Mouse (Mus musculus) T-cell, adult 2 months (primary cell): ENCODE measurements around the gene Qsox1.

Source experiments
- DNase-seq: peaks from one replicate; pipeline ENCODE4 v3.0.0; 2022; ENCODE audit warnings: low spot score

Qsox1 gene

GRCm38 (mm10) chr1:155747911-155748310 is 64.8 kb downstream of the Qsox1 start:
- no peak for DNase-seq

- DNase-seq = no peak
Measured at GRCm38 (mm10) chr1:155747011-155747410, 65.7 kb downstream of the Qsox1 start.

- no peak for DNase-seq
Measured at GRCm38 (mm10) chr1:155742411-155743363, 70.0 kb downstream of the Qsox1 start.

- DNase-seq = no peak
Measured at GRCm38 (mm10) chr1:155741988-155742387, 70.7 kb downstream of the Qsox1 start.

GRCm38 (mm10) chr1:155741378-155741945 is 71.2 kb downstream of the Qsox1 start:
- no peak for DNase-seq

- DNase-seq = peak; percentile 16
Measured at GRCm38 (mm10) chr1:155740622-155741377, 71.9 kb downstream of the Qsox1 start.

GRCm38 (mm10) chr1:155737809-155738383 is 74.8 kb downstream of the Qsox1 start:
- DNase-seq = no peak

- DNase-seq = no peak
Measured at GRCm38 (mm10) chr1:155737017-155737808, 75.5 kb downstream of the Qsox1 start.

GRCm38 (mm10) chr1:155736096-155736825 is 76.4 kb downstream of the Qsox1 start:
- no peak for DNase-seq

GRCm38 (mm10) chr1:155731156-155731555 is 81.5 kb downstream of the Qsox1 start:
- DNase-seq = no peak

- no peak for DNase-seq
Measured at GRCm38 (mm10) chr1:155729113-155729795, 83.4 kb downstream of the Qsox1 start.

- no peak for DNase-seq
Measured at GRCm38 (mm10) chr1:155727830-155728229, 84.9 kb downstream of the Qsox1 start.
